Mouse (Mus musculus): ENCODE measurements around the gene Entpd7.

The Entpd7 gene

GRCm38 (mm10) chr19:43769366-43769960 lies 80.0 kb downstream of the Entpd7 start:
- no peak for DNase-seq (ENCODE audit: low spot score in 2 of 2)

- no peak for DNase-seq (ENCODE audit: low spot score in 2 of 2)
Observed at GRCm38 (mm10) chr19:43770584-43770983, 81.1 kb downstream of the Entpd7 start.

DNA sequence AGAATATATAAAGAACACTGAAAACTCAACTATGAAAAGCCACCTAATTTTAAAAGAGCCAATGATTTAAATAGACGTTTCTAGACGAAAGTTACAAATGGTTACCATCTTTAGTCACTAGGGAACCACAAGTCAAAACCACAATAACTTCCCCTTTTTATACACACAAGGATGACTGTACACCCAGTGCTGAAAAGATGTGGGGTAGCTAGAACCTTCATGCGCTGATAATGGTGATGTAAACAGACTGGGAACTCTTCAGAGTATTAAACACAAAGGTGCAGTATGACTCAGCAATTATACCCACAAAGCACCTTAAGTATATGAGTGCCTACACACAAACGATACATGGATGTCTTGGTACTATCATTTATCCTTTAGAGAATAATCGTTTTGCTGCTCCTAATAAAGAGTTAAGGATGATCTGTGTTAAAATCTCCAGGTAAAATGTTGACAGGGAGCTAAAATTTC lies 82.1 kb downstream of the Entpd7 start:
- no peak for DNase-seq (ENCODE audit: low spot score in 2 of 2)

DNA sequence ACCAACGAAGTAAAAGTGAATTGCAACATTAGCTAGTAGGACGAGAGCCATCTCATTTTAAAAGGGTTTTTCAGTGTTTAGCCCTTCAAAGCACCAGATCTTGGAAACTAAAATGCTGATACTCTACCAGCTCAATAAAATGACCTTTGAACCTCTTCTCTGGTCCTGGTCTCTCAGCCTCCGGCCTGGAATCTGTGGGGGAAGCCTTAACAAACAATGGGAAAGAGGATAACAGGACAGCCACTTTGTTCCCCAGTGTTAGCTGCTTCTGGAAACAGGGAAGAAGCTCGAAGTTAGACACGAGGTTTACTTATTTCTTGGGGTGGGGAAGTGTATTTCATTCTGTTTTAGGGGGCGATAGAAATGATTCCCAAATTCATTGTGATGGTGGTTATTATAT lies 82.8 kb downstream of the Entpd7 start:
- no peak for DNase-seq (ENCODE audit: low spot score in 2 of 2)

DNA sequence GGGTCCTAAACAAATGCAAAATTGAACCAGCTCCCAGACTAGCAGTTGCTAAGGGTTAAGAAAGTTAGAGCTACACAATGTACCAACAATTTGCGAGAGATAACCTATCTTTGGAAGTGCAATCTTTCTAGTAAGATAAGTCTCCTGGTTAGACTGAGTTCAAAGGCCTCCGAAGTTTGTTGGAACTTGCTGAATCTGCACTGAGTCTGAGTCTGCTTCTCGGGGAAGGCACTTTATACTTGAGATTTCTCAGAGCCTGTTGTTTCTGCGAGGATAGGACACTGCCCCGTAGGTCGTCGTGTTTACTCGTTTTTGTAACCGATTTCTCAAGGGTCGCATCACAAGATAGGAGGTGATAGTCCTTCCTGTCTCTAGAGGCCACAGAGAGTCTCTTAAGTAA lies 86.0 kb downstream of the Entpd7 start:
- no peak for DNase-seq (ENCODE audit: low spot score in 2 of 2)

GRCm38 (mm10) chr19:43776561-43776960 lies 87.1 kb downstream of the Entpd7 start:
- DNase-seq (ENCODE audit: low spot score in 2 of 2), result no peak

- no peak for DNase-seq (ENCODE audit: low spot score in 2 of 2)
Observed at GRCm38 (mm10) chr19:43777308-43777707, 87.8 kb downstream of the Entpd7 start.

GRCm38 (mm10) chr19:43780391-43780790 lies 90.9 kb downstream of the Entpd7 start:
- no peak for DNase-seq (ENCODE audit: low spot score in 2 of 2)

GRCm38 (mm10) chr19:43781980-43782379 lies 92.5 kb downstream of the Entpd7 start, which contains the start of gene Abcc2:
Gene Abcc2 (plus strand): TSS chr19:43782192.
- DNase-seq (ENCODE audit: low spot score in 2 of 2), result no peak

Measured in heart, adult 9 months (tissue).